Mouse (Mus musculus): ENCODE data around the gene Crp. TPM values are rescaled to one million over a fixed set of nuclear protein-coding genes. Genes with fewer than 3 reads are reported as not detected.

Gene Crp
- total RNA-seq, 1 experiment = not detected

DNA sequence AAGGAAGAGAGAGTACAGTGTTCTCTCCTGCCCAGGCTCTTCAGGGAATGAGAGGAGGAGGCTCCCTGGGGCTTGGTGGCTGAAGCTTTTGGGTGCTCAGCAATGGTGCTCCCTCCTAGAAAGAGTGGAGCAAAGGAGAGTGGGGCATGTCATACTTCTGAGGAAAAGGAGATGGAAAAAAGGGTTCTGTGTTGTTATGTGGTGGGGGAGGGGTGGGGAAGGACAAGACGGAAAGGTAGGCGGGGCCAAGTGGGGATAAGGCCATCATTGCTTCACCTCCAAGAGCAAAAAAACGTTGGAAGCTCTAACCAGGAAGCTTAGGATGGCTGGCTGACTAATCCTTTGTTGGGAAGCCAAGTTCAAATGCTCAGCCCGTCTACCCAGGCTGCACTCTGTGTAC is 14.1 kb downstream of the Crp start:
- Histone ChIP-seq H3K36me3 (ENCODE audit: control insufficient read depth, insufficient read depth, low read length, poor library complexity, severe bottlenecking) (no peaks in the 10 kb centered on the region), H3K4me3 (ENCODE audit: insufficient read depth in 1 of 2, low read depth in 1 of 2, low read length in 2 of 2, poor library complexity in 1 of 2, severe bottlenecking in 1 of 2) (no peak overlapping the region), H3K9me3 (ENCODE audit: control insufficient read depth, insufficient read depth, low read depth, low read length) (no peaks in the 10 kb centered on the region), H3K4me1 (ENCODE audit: control insufficient read depth in 2 of 2, insufficient read depth in 2 of 2, low read length in 2 of 2, poor library complexity in 1 of 2) (peaks cover 0 to 2% of the 10 kb centered on the region in 2 experiments; a peak in 1 of 4 replicates), H3K27ac (ENCODE audit: insufficient read depth, low read depth, low read length, poor library complexity, severe bottlenecking) (no peak overlapping the region), H3K9ac (ENCODE audit: insufficient read depth, low read depth, low read length, poor library complexity, severe bottlenecking) (no peak overlapping the region)
- no peak for TF ChIP-seq HCFC1 (IDR thresholded peaks at IDR 0.05; ENCODE audit: borderline replicate concordance, insufficient read depth, low read length)
- DNase-seq (ENCODE audit: low read depth, low spot score) = no peak
- in situ Hi-C loops (cut with MboI; ENCODE audit: low sequenced_read_pairs in 2 of 2, unreplicated experiment in 2 of 2) = no loop called here

GRCm38 (mm10) chr1:172751241-172751640 is 53.4 kb downstream of the Crp start:
- H3K9me3 ChIP-seq (ENCODE audit: control insufficient read depth, insufficient read depth, low read depth, low read length) = no peaks in the 10 kb centered on the region
- H3K36me3 ChIP-seq (ENCODE audit: control insufficient read depth, insufficient read depth, low read length, poor library complexity, severe bottlenecking) = no peaks in the 10 kb centered on the region
- DNase-seq (ENCODE audit: low read depth, low spot score) = no peak
- no peak overlapping the region for H3K4me3 ChIP-seq (ENCODE audit: insufficient read depth in 1 of 2, low read depth in 1 of 2, low read length in 2 of 2, poor library complexity in 1 of 2, severe bottlenecking in 1 of 2)
- TF ChIP-seq ZC3H11A (IDR thresholded peaks at IDR 0.05; ENCODE audit: borderline replicate concordance, low read depth, low read length) (no peak), MAFK (IDR thresholded peaks at IDR 0.05; ENCODE audit: insufficient read depth, low read depth, low read length) (no peak), CHD2 (IDR thresholded peaks at IDR 0.05; ENCODE audit: low read depth, low read length) (no peak), ZNF384 (IDR thresholded peaks at IDR 0.05; ENCODE audit: low read depth, low read length) (no peak), HCFC1 (IDR thresholded peaks at IDR 0.05; ENCODE audit: borderline replicate concordance, insufficient read depth, low read length) (no peak)
- peaks cover 2 to 3% of the 10 kb centered on the region in 2 experiments; a peak in 2 of 4 replicates for H3K4me1 ChIP-seq (ENCODE audit: control insufficient read depth in 2 of 2, insufficient read depth in 2 of 2, low read length in 2 of 2, poor library complexity in 1 of 2)
- in situ Hi-C loops (cut with MboI; ENCODE audit: low sequenced_read_pairs in 2 of 2, unreplicated experiment in 2 of 2) = no loop called here
- no peak overlapping the region for H3K9ac ChIP-seq (ENCODE audit: insufficient read depth, low read depth, low read length, poor library complexity, severe bottlenecking)
- no peak overlapping the region for H3K27ac ChIP-seq (ENCODE audit: insufficient read depth, low read depth, low read length, poor library complexity, severe bottlenecking)

DNA sequence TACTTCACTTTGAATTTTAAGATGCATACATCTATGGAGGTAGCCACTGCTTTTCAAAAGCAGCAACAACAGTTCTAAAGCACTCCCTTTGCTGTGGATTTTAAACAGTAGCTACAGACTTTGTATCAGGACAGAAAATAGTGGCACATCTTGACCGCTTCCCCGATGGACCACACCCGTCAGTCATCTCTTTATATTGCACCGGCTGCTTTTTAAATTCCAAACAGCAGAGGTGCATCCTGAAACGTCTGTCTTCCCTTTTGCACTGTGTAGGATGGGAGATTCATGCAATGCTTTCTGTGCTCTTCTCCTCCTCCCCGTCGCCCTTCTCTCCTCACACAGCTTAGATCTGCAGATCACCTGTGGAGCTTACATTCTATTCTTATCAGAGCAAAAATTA is 57.3 kb downstream of the Crp start:
- Histone ChIP-seq H3K9ac (ENCODE audit: insufficient read depth, low read depth, low read length, poor library complexity, severe bottlenecking) (no peak overlapping the region), H3K27ac (ENCODE audit: insufficient read depth, low read depth, low read length, poor library complexity, severe bottlenecking) (no peak overlapping the region), H3K36me3 (ENCODE audit: control insufficient read depth, insufficient read depth, low read length, poor library complexity, severe bottlenecking) (no peaks in the 10 kb centered on the region), H3K4me1 (ENCODE audit: control insufficient read depth in 2 of 2, insufficient read depth in 2 of 2, low read length in 2 of 2, poor library complexity in 1 of 2) (peaks cover 2 to 3% of the 10 kb centered on the region in 2 experiments; a peak in 2 of 4 replicates), H3K4me3 (ENCODE audit: insufficient read depth in 1 of 2, low read depth in 1 of 2, low read length in 2 of 2, poor library complexity in 1 of 2, severe bottlenecking in 1 of 2) (no peak overlapping the region), H3K9me3 (ENCODE audit: control insufficient read depth, insufficient read depth, low read depth, low read length) (no peaks in the 10 kb centered on the region)
- TF ChIP-seq CHD2 (IDR thresholded peaks at IDR 0.05; ENCODE audit: low read depth, low read length) (no peak), MAFK (IDR thresholded peaks at IDR 0.05; ENCODE audit: insufficient read depth, low read depth, low read length) (no peak), HCFC1 (IDR thresholded peaks at IDR 0.05; ENCODE audit: borderline replicate concordance, insufficient read depth, low read length) (no peak), ZNF384 (IDR thresholded peaks at IDR 0.05; ENCODE audit: low read depth, low read length) (no peak), ZC3H11A (IDR thresholded peaks at IDR 0.05; ENCODE audit: borderline replicate concordance, low read depth, low read length) (no peak)
- in situ Hi-C loops (cut with MboI; ENCODE audit: low sequenced_read_pairs in 2 of 2, unreplicated experiment in 2 of 2) = no loop called here
- peak; percentile 16 for DNase-seq (ENCODE audit: low read depth, low spot score)

GRCm38 (mm10) chr1:172759525-172759924 is 61.7 kb downstream of the Crp start:
- Histone ChIP-seq H3K4me3 (ENCODE audit: insufficient read depth in 1 of 2, low read depth in 1 of 2, low read length in 2 of 2, poor library complexity in 1 of 2, severe bottlenecking in 1 of 2) (no peak overlapping the region), H3K27ac (ENCODE audit: insufficient read depth, low read depth, low read length, poor library complexity, severe bottlenecking) (no peak overlapping the region), H3K36me3 (ENCODE audit: control insufficient read depth, insufficient read depth, low read length, poor library complexity, severe bottlenecking) (no peaks in the 10 kb centered on the region), H3K9me3 (ENCODE audit: control insufficient read depth, insufficient read depth, low read depth, low read length) (no peaks in the 10 kb centered on the region), H3K9ac (ENCODE audit: insufficient read depth, low read depth, low read length, poor library complexity, severe bottlenecking) (no peak overlapping the region), H3K4me1 (ENCODE audit: control insufficient read depth in 2 of 2, insufficient read depth in 2 of 2, low read length in 2 of 2, poor library complexity in 1 of 2) (peaks cover 2 to 3% of the 10 kb centered on the region in 2 experiments; a peak in 2 of 4 replicates)
- DNase-seq (ENCODE audit: low read depth, low spot score) = no peak
- TF ChIP-seq CHD2 (IDR thresholded peaks at IDR 0.05; ENCODE audit: low read depth, low read length) = no peak
- no peak for TF ChIP-seq HCFC1 (IDR thresholded peaks at IDR 0.05; ENCODE audit: borderline replicate concordance, insufficient read depth, low read length)
- TF ChIP-seq ZC3H11A (IDR thresholded peaks at IDR 0.05; ENCODE audit: borderline replicate concordance, low read depth, low read length) = no peak
- TF ChIP-seq ZNF384 (IDR thresholded peaks at IDR 0.05; ENCODE audit: low read depth, low read length) = no peak
- TF ChIP-seq MAFK (IDR thresholded peaks at IDR 0.05; ENCODE audit: insufficient read depth, low read depth, low read length) = no peak
- in situ Hi-C loops (cut with MboI; ENCODE audit: low sequenced_read_pairs in 2 of 2, unreplicated experiment in 2 of 2) = no loop called here

GRCm38 (mm10) chr1:172779195-172779594 is 81.3 kb downstream of the Crp start:
- in situ Hi-C loops (cut with MboI; ENCODE audit: low sequenced_read_pairs in 2 of 2, unreplicated experiment in 2 of 2) = no loop called here
- H3K27ac ChIP-seq (ENCODE audit: insufficient read depth, low read depth, low read length, poor library complexity, severe bottlenecking) = no peak overlapping the region
- DNase-seq (ENCODE audit: low read depth, low spot score) = no peak

More at GRCm38 (mm10) chr1:172779195-172779594, 81.3 kb downstream of the Crp start:
- Histone ChIP-seq H3K9ac (ENCODE audit: insufficient read depth, low read depth, low read length, poor library complexity, severe bottlenecking) (no peak overlapping the region), H3K4me3 (ENCODE audit: insufficient read depth in 1 of 2, low read depth in 1 of 2, low read length in 2 of 2, poor library complexity in 1 of 2, severe bottlenecking in 1 of 2) (no peak overlapping the region), H3K9me3 (ENCODE audit: control insufficient read depth, insufficient read depth, low read depth, low read length) (no peaks in the 10 kb centered on the region), H3K4me1 (ENCODE audit: control insufficient read depth in 2 of 2, insufficient read depth in 2 of 2, low read length in 2 of 2, poor library complexity in 1 of 2) (peaks cover 0 to 2% of the 10 kb centered on the region in 2 experiments; a peak in 1 of 4 replicates), H3K36me3 (ENCODE audit: control insufficient read depth, insufficient read depth, low read length, poor library complexity, severe bottlenecking) (no peaks in the 10 kb centered on the region)
- TF ChIP-seq CHD2 (IDR thresholded peaks at IDR 0.05; ENCODE audit: low read depth, low read length) = no peak
- no peak for TF ChIP-seq HCFC1 (IDR thresholded peaks at IDR 0.05; ENCODE audit: borderline replicate concordance, insufficient read depth, low read length)
- TF ChIP-seq MAFK (IDR thresholded peaks at IDR 0.05; ENCODE audit: insufficient read depth, low read depth, low read length) = no peak
- TF ChIP-seq ZNF384 (IDR thresholded peaks at IDR 0.05; ENCODE audit: low read depth, low read length) = no peak
- TF ChIP-seq ZC3H11A (IDR thresholded peaks at IDR 0.05; ENCODE audit: borderline replicate concordance, low read depth, low read length) = no peak
